Mouse (Mus musculus): ENCODE measurements around the gene Vps26c. TPM values are rescaled to one million over a fixed set of nuclear protein-coding genes. Genes with fewer than 3 reads are reported as not detected.

The Vps26c gene
- total RNA-seq, 2 experiments from 2014 or later = 30.5 to 35.4 TPM

GRCm38 (mm10) chr16:94449632-94450031 lies 77.0 kb downstream of the Vps26c start:
- Histone ChIP-seq H3K4me3 (no peak overlapping the region), H3K27ac (no peak overlapping the region)
- TF ChIP-seq CTCF (IDR thresholded peaks at IDR 0.05) = no peak
- intact Hi-C loops (cut with DNase I) = no loop called here
- DNase-seq (ENCODE audit: extremely low spot score in 1 of 2, low spot score in 2 of 2) = no peak

- Histone ChIP-seq H3K4me3 (no peak overlapping the region), H3K27ac (no peak overlapping the region)
- no peak; the same call in 1 of the 2 replicates for TF ChIP-seq CTCF (IDR thresholded peaks at IDR 0.05)
- DNase-seq (ENCODE audit: extremely low spot score in 1 of 2, low spot score in 2 of 2) = no peak
- intact Hi-C loops (cut with DNase I) = no loop called here
Measured at GRCm38 (mm10) chr16:94449151-94449550, 77.5 kb downstream of the Vps26c start.

Other genes starting within 250 kb of the Vps26c start
- gene Hlcs, start 213.3 kb downstream of the Vps26c start, total RNA-seq (2021) = 10 to 100 TPM; 16.6 to 17.4 TPM
- under 1 TPM; 0.29 to 0.51 TPM for gene Ripply3, start 198.4 kb downstream of the Vps26c start, total RNA-seq (2021)
- 100 to 1,000 TPM; 982 to 987 TPM for gene Ttc3, start 156.2 kb downstream of the Vps26c start, total RNA-seq (2021)
- gene Pigp, start 155.0 kb downstream of the Vps26c start, total RNA-seq (2021) = 10 to 100 TPM; 36.9 to 40.2 TPM
- gene Dyrk1a, start 43.2 kb upstream of the Vps26c start, total RNA-seq (2021) = 10 to 100 TPM; 89.7 to 94.6 TPM